Mouse (Mus musculus) testis, adult 2 months (tissue): ENCODE results near the gene Dpf2.

Experiments
- CTCF ChIP-seq: fragments of 200-500 bp; IDR thresholded peaks from 2 replicates; pipeline ENCODE4 v1.5.1; 2012; ENCODE audit warnings: low read depth, mild to moderate bottlenecking, inconsistent platforms, low read length, moderate library complexity; ENCODE audit not compliant: control insufficient read depth, insufficient read depth, insufficient replicate concordance
- POLR2A ChIP-seq: fragments of 200-500 bp; IDR thresholded peaks from 2 replicates; pipeline ENCODE4 v1.6.1; 2012; ENCODE audit warnings: low read depth, mild to moderate bottlenecking, inconsistent platforms, low read length, moderate library complexity; ENCODE audit not compliant: control insufficient read depth

- TF ChIP-seq POLR2A (no peak), CTCF (no peak)
Observed at GRCm38 (mm10) chr19:5879735-5880134, 33.1 kb downstream of the Dpf2 start.
